Mouse (Mus musculus) layer of hippocampus, adult 6 months (tissue): ENCODE results near the gene Usp3. TPM values are rescaled to one million over a fixed set of nuclear protein-coding genes. Genes with fewer than 3 reads are reported as not detected.

Experiments
- long read RNA-seq, 2 experiments: library from polyadenylated mRNA; unstranded; transcript quantifications; one replicate each; pipeline ENCODE4 v2.0.0; 2019 to 2020
- polyA plus RNA-seq: library from polyadenylated mRNA; unstranded; fragments of <200 nt; fragmentation: Nextera tagmentation; gene quantifications from 2 replicates; pipeline ENCODE4 v1.2.3, GENCODE M21; 2021

The Usp3 gene
- 22.8 and 24.7 TPM in 2 replicates for polyA plus RNA-seq
- long read RNA-seq, experiment 1, full-length matches to known transcripts: 10 of 27 reads
- long read RNA-seq, experiment 1, partial matches to known transcripts: 7 of 27 reads
- long read RNA-seq, experiment 1, other reads (novel, unspliced or antisense): 10 of 27 reads
- long read RNA-seq, experiment 2, full-length matches to known transcripts: 48 of 70 reads
- long read RNA-seq, experiment 2, partial matches to known transcripts: 7 of 70 reads
- long read RNA-seq, experiment 2, other reads (novel, unspliced or antisense): 15 of 70 reads

DNA sequence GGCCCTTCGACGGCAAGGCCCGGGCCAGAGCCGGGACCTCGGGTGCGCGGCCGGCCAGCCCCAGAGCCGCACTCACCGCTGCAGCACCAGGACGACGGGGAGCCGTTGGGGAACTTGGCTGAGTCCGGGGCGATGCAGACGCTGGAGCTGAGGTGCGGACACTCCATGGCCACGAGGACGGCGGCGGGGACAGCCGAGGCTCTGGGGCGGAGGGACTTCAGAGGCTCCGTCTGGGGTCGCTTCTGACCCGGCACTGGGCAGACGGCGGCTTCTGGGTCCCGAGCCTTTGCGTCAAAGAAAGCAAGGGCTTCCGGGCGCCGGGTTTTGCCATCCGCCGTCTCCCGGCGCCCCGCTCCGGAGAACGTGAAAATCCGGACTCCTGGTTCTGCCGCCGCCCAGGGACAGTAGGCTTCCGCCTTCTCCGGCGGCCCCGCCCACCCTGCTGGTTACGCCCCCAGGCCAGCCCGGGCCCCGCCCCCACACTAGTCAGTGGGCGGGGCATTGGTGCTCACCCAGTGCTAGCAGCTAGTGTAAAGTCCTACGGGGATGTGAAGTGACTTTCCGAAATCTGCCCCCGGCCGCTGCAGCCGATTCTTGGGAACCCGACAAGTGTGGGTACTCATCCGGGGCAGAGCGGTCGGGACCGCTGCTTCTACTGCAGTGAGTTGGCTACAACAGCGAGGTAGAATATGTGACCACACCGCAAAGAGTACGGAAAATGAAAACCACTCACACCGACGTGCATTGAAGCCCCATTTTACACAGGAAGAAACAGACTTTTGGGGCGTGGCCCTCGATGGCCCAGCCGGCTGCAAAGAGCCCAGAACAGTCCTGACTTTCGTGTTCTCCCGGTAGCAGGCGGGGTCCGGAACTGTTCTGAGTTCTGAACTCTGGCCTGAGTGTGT lies at the start of gene Usp3:
Gene Usp3, minus strand, starts transcription at position 435 of the 905 bp plus-strand sequence.

GRCm38 (mm10) chr9:66514256-66514770 lies 78.6 kb downstream of the Usp3 start, which contains the start of gene Fbxl22:
TSS of gene Fbxl22 (minus strand) at chr9:66514593.

Other genes with a start within 250 kb of the Usp3 start
- gene Herc1, start 242.7 kb downstream of the Usp3 start, polyA plus RNA-seq: 11.8 and 13.8 TPM in 2 replicates
- 0.13 and 0.20 TPM in 2 replicates for gene Fbxl22, start 78.5 kb downstream of the Usp3 start, polyA plus RNA-seq
- gene Car12, start 120.5 kb upstream of the Usp3 start, polyA plus RNA-seq: 27.8 and 69.7 TPM in 2 replicates
- gene Aph1b, start 202.3 kb upstream of the Usp3 start, polyA plus RNA-seq: 9.0 and 12.8 TPM in 2 replicates
- 0.10 TPM in 1 of 2 replicates, not detected in the other for gene Gm10647, start 203.9 kb upstream of the Usp3 start, polyA plus RNA-seq
- 8.9 and 13.9 TPM in 2 replicates for gene Aph1c, start 241.6 kb upstream of the Usp3 start, polyA plus RNA-seq